Mouse (Mus musculus) kidney, adult 2 months (tissue): ENCODE results near the gene Mettl23.

Source experiments
- CTCF ChIP-seq: fragments of 200-500 bp; conservative IDR thresholded peaks from 2 replicates; pipeline ENCODE4 v1.5.1; 2011; ENCODE audit warnings: low read depth, mild to moderate bottlenecking, control low read depth, low read length, moderate library complexity, mixed read lengths; ENCODE audit not compliant: insufficient read depth, insufficient read length
- POLR2A ChIP-seq: fragments of 200-500 bp; IDR thresholded peaks from one replicate; pipeline ENCODE4 v1.6.1; 2011; ENCODE audit warnings: low read depth, low read length, control low read depth

DNA sequence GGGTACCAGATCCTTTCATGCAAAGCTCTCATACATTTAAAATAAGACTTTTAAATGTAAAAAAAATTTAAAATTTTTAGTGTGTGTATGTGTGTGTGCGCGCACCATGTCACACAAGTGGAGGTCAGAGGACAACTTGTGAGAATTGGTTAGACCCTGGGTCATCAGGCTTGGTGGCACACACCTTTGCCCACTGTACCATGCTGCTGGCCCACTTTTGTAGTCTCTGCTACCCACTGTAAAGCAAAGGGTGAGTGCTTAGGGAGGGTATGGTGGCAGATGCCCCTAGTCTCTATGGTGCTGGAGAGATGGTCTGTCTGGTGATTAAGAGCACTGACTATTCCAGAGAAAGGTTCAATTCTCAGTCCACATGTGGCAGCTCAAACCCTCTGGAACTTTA lies 19.8 kb upstream of the Mettl23 start:
- no peak for TF ChIP-seq CTCF
- TF ChIP-seq POLR2A: no peak
